Mouse (Mus musculus) adrenal gland, postnatal 10 days (tissue): ENCODE measurements around the gene Ssxb1. TPM values are rescaled to one million over a fixed set of nuclear protein-coding genes. Genes with fewer than 3 reads are reported as not detected.
"Not testable (repeated sequence)": the region's sequence is repeated elsewhere in the genome, so short reads cannot be mapped to it uniquely, and the experiment has no call there.

Experiments used
- DNase-seq: peaks from one replicate; pipeline ENCODE4 v3.0.0; 2021; ENCODE audit warnings: mixed read lengths
- long read RNA-seq, 2 experiments: library from polyadenylated mRNA; stranded (forward); transcript quantifications; one replicate each; pipeline ENCODE4 v2.0.0; 2021
- total RNA-seq, 2 experiments: library from RNA; stranded (reverse); gene quantifications; 2 replicates each; pipeline ENCODE4 v1.2.3; 2021

Ssxb1 gene
- total RNA-seq, result not detected
- long read RNA-seq, experiment 1, result 0 reads
- long read RNA-seq, experiment 2, result 0 reads

DNA sequence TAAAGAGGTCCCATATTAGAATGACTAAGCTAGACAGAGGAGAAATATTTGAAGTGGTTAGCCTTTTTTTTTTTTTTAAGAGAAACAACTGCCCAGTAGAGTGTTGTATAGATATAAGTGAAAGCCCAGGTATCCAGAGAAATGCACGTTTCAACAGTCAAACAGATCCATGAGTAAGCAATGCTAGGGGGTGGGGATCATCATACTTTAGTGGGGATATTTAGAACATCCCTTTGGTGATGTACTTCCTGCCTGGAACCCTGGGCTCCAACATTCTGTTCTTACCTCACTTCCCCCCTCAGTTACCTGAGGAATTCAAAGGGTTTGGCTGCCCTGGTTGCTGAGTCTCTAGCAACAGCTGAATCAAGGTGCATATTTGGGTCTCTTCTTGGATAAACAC, at the start of gene Ssxb1:
Gene Ssxb1 (plus strand): TSS at position 301 of the 400 bp plus-strand sequence.
- DNase-seq, result not testable (repeated sequence)

- DNase-seq, result not testable (repeated sequence)
Observed at GRCm38 (mm10) chrX:8366678-8367077, 46.4 kb upstream of the Ssxb1 start, which contains the start of gene Ssxb9. Ssxb9 (plus strand) TSS chrX:8366978.

- not testable (repeated sequence) for DNase-seq
Observed at GRCm38 (mm10) chrX:8461626-8462025, 48.5 kb downstream of the Ssxb1 start, which contains the start of gene Ssxb2. Ssxb2 (minus strand) TSS chrX:8461726.

Other genes starting within 250 kb of the Ssxb1 start
- 1 to 10 TPM; 7.3 to 8.0 TPM for gene Tbc1d25, start 237.1 kb upstream of the Ssxb1 start, total RNA-seq
- 10 to 100 TPM; 41.5 to 53.1 TPM for gene Ebp, start 219.8 kb upstream of the Ssxb1 start, total RNA-seq
- 1 to 10 TPM; 5.4 to 7.8 TPM for gene Porcn, start 206.8 kb upstream of the Ssxb1 start, total RNA-seq
- gene Ftsj1, start 160.9 kb upstream of the Ssxb1 start, total RNA-seq, result 10 to 100 TPM; 18.3 to 22.3 TPM
- gene Slc38a5, start 142.2 kb upstream of the Ssxb1 start, total RNA-seq, result 1 to 10 TPM; 2.5 to 2.7 TPM
- gene Ssxb10, start 85.9 kb upstream of the Ssxb1 start, total RNA-seq, result not detected
- gene Ssxb9, start 46.3 kb upstream of the Ssxb1 start, total RNA-seq, result not detected
- not detected for gene Ssxb2, start 48.4 kb downstream of the Ssxb1 start, total RNA-seq
- gene Gm14459, start 111.6 kb downstream of the Ssxb1 start, total RNA-seq, result not detected
- not detected for gene Ssxb6, start 134.9 kb downstream of the Ssxb1 start, total RNA-seq
- not detected for gene Ssxb3, start 178.5 kb downstream of the Ssxb1 start, total RNA-seq